Mouse (Mus musculus): Measurements from ENCODE around the gene Tubgcp6.

- TF ChIP-seq GATA1 (IDR thresholded peaks at IDR 0.05; ENCODE audit: low read length) (no peak), TAL1 (IDR thresholded peaks at IDR 0.05; ENCODE audit: low read length) (no peak)
These were observed 53.5 kb downstream of the Tubgcp6 start for GRCm38 (mm10) chr15:89069336-89069840.

Measured in erythroblast, embryonic 14.5 days (primary cell).